Mouse (Mus musculus) ES-E14 (cell line): Measurements from ENCODE around the gene Vat1.

ENCODE experiments used
- HCFC1 ChIP-seq: IDR thresholded peaks from 2 replicates; pipeline ENCODE4 v1.6.1; 2012; ENCODE audit warnings: low read length, inconsistent platforms, borderline replicate concordance; ENCODE audit not compliant: insufficient read depth
- MAFK ChIP-seq: IDR thresholded peaks from 2 replicates; pipeline ENCODE4 v1.6.1; 2014; ENCODE audit warnings: mild to moderate bottlenecking, low read depth, low read length, inconsistent platforms; ENCODE audit not compliant: insufficient read depth
- ZC3H11A ChIP-seq: IDR thresholded peaks from 2 replicates; pipeline ENCODE4 v1.6.1; 2012; ENCODE audit warnings: low read depth, mild to moderate bottlenecking, inconsistent platforms, low read length, borderline replicate concordance
- ZNF384 ChIP-seq: IDR thresholded peaks from 2 replicates; pipeline ENCODE4 v1.6.1; 2012; ENCODE audit warnings: low read depth, low read length, inconsistent platforms

GRCm38 (mm10) chr11:101424105-101424851 lies 41.8 kb downstream of the Vat1 start, which contains the start of gene Gm27029:
- no peak for TF ChIP-seq MAFK
- TF ChIP-seq HCFC1 = peak; percentile 38; the same call in 1 of the 2 replicates
- TF ChIP-seq ZNF384 = no peak
- TF ChIP-seq ZC3H11A = no peak
